Mouse (Mus musculus): Measurements from ENCODE around the gene Igf2bp1.

The Igf2bp1 gene

DNA sequence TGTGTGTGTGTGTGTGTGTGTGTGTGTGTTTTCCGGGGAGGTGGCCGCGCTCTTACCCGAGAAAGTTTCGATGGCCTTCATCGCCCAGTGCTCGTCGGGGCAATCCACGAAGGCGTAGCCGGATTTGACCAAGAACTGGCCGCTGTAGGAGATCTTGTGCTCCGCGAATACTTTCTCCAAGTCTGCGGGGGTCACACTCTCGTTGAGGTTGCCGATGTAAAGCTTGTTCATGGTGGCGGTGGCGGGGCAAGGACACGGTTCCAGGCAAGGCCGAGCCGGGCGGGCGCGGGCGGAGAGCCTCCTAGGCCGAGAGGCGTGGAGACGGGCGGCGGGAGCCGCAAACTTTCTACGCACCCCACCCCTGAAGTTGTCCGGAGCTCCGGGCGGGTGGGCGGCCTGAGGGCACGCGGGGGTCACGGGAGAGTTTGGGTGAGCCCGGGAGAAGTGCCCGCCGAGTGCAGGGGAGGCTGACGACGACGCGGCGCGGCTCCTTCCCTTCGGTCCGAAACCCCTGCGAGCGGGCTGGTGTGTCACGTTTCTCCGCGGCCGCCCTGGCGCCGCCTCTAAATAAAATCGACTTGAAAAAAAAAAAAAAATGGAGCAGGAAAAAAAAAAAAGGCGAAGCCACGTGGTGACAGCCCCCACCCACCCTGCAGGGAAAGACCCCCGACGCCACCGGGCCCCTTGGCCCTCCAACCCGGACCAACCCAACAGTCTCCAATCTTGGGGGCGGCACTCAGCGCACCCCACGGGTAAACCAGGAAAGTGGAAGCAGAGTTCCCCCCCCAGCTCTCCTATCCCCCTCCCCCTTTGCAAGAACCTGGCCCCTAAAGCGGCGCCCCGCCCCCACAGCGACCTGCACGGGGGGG lies at the start of gene Igf2bp1:
TSS of gene Igf2bp1 (minus strand) at position 538 of the 869 bp plus-strand sequence.
- peak; percentile 88 for DNase-seq (ENCODE audit: low spot score)

DNA sequence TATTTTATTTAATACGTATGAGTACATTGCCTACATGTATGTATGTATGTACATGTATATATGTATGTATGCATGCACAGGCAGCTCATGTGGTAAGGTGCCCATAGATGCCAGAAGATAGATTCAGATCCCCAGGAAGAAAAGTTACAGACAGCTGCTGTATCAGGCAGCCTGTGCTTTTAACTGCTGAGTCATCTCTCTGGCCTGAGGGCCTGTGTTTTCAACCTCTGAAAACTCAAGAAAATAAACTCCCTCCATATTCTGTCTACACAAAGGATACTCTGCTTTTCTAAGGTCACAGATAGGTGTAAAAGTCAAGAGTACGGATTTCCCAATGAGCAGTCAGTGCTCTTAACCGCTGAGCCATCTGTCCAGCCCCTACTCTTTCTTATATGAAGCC lies 45.1 kb upstream of the Igf2bp1 start:
- DNase-seq (ENCODE audit: low spot score): no peak

DNA sequence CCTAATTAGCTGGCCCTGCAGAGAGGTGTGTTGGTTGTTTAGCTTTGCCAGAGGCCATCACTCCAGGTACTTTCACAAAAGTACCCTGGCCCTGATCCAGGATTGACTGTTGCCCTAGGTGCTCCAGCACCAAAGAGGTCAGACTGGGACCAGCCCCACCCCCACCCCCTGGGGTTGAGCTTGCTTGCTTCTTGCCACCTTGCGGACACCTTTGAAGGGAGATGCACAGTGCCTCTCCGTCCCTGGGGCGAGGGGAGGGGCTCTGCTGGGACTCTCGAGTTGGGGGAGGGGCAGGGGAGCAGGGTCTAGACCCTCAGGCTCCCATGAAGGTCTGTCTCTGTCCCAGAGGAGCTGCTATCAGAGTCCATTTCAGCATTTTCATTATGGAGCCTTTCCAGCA lies 44.2 kb upstream of the Igf2bp1 start:
- no peak for DNase-seq (ENCODE audit: low spot score)

DNA sequence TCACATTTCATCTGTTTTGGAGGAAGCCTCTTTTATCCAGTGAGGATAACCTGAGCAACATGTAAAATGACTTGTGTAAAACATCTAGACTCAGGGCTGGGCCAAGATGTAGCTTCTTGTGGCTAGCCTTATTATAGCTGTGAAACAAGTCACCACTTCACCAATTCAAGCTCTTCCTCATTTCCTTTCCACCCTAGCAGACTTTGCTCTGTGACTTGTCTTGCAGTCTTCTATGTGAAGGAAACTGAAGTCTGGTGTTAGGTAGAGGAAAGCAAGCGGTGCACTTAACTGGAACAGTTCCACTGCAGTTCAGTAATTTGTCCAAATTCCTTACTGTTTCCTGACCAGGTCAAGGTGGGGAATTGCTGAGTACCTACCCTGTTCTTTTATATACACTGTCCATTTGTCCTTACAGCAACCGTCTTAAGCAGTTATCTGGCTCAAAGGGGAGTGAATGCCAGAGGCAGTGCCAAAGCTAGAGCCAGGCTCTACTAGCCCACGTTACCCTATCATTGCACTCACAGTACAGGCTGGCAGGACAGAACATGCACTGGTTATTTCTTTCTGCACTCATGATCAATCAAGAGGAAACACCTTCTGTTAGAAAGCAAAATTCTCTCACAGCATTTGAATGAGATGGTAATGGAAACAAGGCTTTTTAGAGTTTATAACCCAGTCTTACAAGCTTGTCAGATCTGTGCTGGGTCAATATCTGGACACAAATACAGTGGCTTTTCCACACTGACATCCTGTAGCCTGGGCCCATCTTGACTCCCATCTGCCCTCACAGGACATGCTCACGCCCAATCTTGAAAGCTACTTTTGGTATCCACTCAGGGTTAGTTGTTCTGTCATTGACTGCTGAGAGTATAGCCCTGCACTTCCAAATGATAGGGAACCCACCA lies 42.0 kb upstream of the Igf2bp1 start:
- no peak for DNase-seq (ENCODE audit: low spot score)

DNA sequence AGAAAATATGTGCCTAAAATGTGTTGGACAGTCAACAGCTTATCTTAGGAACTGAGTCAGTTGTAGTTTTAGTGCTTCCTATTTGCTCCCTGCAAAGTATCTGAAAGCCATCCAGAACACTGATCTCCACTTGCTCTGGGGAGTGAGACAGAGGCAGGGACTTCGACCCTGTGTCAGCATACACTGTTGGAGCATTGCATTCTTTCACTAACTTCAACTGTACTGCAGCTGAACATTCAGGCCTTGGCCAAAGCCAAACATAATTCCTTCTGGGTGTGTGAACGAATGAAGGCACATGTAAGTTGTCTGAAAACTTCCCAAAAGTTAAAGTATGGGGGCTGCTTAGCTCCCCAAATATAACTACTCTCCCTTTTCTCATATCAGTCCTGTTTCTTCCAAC lies 41.1 kb upstream of the Igf2bp1 start:
- peak; percentile 47 for DNase-seq (ENCODE audit: low spot score)

DNA sequence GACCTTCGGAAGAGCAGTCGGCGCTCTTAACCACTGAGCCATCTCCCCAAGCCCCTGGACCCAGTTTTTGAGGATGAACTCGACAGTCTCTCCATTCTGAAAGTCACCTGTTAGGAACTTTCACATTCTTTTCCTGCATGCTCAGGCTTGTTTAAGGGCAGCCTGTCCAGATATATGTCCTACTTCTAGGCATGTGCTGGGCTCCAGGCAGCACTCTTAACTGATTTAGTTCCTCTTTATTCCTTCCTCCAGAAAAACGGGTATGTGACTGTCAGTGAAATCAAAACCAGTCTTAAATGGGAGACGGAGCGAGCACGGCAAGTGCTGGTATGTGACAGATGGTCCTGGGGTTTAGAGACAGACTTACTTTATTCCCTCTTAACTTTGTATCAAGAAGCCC lies 40.3 kb upstream of the Igf2bp1 start:
- DNase-seq (ENCODE audit: low spot score): no peak

DNA sequence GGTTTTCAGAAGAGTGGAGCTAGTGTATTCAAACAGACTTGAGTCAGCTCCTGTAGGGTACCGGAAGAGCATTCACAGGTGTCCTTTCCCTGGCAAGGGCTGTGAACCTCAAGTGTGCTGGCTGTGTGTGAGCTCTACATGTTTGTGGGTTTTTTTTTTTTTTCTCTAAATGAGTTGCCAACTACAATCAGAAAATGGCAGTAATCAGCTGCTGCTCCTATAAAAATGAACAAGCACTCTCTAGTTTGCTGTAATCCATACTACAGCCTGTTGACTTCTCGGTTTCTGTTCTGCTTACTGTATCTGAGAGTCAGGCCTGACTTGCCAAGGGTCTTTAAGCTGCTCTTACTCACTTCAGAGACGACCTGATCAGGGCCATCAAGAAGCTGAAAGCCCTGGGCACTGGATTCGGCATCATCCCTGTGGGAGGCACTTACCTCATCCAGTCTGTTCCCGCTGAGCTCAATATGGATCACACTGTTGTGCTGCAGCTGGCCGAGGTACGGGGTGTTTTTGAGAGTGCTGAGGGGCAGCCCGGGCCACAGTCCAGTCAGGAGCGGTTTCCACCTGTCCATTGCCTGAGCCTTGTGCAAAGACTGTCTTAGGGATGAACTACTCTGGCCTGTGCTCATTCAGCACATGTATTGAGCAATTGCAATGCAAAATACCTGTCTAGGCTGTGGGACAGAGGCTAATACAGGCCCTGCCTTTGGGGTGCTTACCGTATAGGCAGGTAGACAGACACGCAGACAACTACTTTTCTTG lies 39.2 kb upstream of the Igf2bp1 start:
- no peak for DNase-seq (ENCODE audit: low spot score)

DNA sequence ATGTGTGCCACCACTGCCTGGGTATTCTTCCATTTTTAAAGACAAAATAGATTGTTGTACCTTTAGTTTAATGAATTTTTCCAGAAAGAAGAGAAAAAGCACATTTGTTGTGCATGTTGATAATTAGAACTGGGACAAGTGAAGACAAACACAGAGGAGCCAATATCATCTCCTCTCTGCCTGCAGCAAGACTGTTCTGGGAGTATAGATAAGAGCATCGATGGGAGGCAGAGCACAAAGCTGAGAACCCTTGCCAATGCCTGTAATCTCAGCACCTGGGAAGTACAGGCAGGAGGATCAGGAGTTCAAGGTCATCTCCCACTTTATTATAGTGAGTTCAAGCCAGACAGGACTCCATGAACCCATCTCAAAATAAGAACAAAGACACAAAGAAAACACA lies 32.8 kb upstream of the Igf2bp1 start:
- no peak for DNase-seq (ENCODE audit: low spot score)

DNA sequence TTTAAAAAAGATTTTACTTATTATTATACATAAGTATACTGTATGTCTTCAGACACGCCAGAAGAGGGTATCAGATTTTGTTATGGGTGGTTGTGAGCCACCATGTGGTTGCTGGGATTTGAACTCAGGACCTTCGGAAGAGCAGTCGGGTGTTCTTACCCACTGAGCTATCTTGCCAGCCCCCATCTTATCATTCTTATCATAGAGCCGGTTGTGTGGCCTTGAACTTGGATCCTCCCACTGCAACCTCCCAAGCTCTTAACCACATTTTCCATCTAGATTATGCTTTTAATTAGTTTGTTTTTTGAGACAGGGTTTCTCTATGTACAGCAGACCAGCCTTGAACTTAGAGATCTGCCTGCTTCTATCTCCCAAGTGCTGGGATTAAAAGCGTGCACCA lies 31.8 kb upstream of the Igf2bp1 start:
- DNase-seq (ENCODE audit: low spot score): no peak

DNA sequence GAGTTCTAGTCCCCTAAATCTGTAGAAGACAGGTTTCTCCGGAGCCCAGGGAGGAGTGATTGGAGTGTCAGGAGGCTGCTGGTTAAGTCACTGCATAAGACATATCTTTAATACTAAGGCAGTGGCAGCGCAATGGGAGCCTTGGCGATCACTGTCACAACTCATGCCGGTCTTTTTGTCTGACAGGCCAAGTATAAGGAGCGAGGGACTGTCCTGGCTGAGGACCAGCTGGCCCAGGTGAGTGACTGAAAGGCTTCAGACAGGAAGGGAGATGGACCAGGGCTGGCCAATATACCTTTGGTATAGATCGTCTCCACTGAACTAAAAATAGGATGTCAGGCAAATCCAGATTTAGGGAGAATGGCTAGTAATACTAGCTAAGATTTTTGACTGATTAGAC lies 29.4 kb upstream of the Igf2bp1 start:
- DNase-seq (ENCODE audit: low spot score): no peak

DNA sequence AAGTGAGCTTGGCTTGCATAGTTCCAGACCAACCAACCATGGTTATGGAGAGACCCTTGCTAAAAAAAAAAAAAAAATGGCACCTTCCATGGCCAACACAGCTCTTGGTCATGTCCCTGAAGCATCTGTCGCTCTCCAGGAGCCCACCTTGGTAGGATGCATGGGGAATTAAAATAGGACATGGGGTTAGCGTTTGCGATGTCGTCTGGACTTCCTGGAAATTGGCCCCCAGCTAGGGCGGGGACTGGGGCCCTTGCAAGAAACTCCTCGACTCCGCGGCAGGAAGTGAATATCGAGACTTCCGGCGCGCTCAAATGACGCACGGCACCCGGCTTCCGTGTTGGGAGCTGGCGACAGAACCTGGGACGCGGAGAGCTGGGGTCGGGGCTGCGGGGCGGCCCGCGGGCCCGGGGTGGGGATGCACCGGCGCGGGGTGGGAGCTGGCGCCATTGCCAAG lies 28.9 kb upstream of the Igf2bp1 start, which contains the start of gene Snf8:
TSS of gene Snf8 (plus strand) at position 290 of the 457 bp plus-strand sequence.
- DNase-seq (ENCODE audit: low spot score): peak; percentile 95

DNA sequence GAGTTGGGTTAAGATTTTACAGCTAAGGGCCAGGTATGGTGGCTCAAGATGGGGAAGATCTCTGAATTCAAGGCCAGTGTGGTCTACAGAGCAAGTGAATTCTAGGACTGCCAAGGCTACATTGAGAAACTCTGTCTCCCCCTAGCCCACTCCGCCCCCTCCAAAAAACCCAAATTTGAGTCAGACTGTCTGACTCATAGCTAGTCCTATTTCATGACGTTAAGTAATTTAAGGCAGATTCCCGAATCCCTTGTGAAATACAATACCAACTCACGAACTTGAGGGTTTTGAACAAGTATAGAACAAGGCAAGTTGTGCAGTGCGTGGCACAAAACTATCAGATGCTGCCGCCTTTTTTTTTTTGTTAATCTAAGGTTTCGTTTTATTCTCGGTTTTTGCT lies 28.4 kb upstream of the Igf2bp1 start:
- no peak for DNase-seq (ENCODE audit: low spot score)

DNA sequence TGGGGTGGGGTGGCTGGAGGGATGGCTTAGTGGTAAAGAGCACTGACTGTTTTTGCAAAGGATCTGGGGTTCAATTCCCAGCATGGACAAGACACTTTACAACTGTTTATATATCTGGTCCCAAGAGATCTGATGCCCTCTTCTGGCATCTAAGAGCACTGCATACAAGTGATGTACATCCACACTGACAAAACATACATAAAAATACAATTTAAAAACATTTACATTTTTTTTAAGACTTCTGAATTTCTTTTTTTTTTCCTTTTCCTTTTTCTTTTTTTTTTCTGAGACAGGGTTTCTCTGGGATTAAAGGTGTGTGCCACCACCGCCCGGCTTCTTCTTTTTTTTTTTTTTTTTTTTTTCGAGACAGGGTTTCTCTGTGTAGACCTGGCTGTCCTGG lies 27.5 kb upstream of the Igf2bp1 start:
- DNase-seq (ENCODE audit: low spot score): no peak

DNA sequence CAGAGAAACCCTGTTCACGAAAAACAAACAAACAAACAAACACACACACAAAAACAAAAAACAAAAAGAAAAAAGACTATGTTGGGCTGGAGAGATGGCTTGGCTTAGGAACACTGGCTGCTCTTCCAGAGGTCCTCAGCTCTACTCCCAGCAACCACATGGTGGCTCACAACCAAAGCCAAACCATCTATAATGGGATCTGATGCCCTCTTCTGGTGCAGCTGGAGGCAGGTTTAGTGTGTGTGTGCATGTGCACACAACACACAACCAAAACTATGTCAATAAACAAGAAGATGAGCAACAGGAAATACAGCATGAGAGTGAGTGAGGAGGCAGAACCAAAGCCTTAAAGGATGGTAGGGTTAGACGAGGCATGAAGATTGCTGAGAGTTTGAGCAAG lies 26.0 kb upstream of the Igf2bp1 start:
- DNase-seq (ENCODE audit: low spot score): no peak

DNA sequence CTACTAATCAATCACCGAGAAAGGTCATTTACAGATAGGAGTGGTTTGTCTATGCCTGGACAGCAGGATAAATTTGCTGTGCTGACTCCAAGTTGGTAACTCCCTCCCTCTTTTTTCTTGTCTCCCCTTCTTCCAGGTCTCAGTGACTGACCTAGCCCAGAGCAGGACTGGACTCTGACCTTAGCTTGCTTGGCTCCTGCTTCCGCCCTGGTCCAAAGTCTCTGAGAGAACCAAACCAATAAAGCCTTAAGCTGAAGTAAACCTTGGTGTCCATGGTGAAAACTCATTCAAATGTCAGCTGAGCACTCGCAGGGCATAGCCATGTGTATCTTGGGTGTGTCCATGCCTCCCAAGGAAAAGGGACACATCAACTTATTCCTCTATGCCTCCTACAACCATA lies 24.8 kb upstream of the Igf2bp1 start:
- DNase-seq (ENCODE audit: low spot score): peak; percentile 83

DNA sequence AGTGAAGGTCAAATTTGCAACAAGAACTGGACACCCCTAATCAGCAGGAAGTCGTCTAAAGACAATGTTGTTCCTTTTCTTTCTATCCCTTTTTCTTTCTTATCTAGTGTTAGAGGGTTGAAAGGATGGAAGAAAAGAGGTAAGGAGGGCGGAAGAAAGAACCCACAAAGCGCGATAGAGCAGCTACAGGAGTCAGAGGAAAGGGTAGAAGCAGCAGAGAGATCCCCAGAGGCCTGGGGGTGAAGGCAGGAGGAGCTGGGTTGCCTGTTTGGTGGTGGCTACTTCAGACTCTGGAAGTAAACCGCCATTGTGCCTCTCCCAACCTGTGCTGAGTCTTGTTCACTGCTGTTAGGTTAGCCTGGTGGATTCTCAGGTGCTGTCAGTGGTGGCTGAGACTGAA lies 22.4 kb upstream of the Igf2bp1 start:
- no peak for DNase-seq (ENCODE audit: low spot score)

DNA sequence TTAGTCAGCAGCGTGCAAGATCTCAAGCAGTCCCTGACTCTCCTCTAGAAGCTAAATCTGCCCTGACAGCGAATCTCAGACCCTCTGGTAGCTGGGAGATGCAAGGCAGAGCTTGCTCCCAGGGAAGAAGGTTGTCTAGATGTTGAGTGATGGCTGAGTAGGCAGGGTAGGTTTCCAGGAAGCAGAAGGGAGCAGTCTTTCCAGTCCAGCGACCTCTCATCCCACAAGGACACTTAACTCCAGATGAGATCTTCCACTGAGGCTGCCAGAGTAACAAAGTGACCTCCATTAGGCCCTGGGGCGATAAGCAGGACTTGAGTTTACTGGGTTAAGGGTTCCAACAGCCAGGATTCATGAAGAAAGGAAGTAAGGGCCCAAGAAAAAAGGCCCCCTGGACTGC lies 14.9 kb upstream of the Igf2bp1 start:
- no peak for DNase-seq (ENCODE audit: low spot score)

DNA sequence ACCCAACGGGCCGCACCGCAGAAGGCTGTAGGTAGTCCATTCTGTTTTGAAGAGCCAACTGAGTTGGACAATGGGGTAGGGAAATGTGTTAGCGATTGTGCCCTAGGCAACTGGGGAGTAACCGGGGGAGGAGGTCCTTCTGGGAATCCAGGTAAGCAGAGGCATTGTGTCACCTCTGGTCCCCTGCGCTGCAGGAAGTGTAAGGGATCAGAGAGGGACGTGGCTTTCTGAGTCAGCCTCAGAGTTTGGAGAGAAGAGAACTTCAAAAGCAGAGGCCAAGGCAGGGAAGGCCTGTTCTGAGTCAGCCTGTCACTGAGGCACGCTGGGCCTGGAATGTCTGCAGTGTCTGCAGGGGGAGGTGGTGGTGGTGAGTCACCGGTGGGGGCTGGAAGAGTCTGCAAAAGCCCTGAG lies 12.2 kb upstream of the Igf2bp1 start:
- DNase-seq (ENCODE audit: low spot score): peak; percentile 75

DNA sequence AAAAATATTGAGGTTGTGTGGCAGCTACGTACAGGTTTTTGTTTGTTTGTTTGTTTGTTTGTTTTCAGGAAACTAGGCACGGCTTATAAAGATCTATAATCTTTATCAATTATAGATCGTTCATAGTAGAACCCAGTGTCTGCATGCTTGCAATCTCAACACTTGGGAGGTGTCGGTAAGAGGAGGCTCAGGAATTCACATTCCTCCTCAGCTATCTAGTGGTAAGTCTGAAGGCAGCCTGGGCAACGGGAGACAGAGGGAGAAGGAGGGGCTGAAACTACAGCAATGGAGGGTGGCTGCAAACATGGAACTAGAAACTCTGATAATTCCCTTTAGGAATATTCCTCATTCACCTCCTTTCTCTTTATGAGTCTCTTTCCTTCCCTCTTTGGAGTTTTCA lies 9.7 kb upstream of the Igf2bp1 start:
- no peak for DNase-seq (ENCODE audit: low spot score)

DNA sequence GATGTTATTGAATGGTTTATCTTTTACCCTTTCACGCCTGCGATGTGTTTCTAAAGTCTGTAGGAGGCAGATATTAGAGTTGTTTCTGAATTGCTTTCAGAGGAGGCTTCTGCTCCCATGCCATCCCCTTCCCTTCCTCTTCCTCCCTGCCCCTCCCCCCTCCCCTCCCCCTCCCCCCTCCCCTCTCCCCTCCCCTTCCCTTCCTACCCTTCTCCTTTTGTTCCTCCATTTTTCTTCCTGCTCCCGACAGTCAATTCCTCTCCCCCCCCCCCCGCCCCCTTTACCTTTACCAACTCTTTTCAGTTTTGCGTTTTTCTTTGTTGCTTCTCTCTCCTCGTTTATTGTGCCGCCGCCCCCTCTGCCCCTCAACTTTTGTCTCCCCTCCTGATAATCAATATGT lies 6.2 kb upstream of the Igf2bp1 start:
- DNase-seq (ENCODE audit: low spot score): no peak

DNA sequence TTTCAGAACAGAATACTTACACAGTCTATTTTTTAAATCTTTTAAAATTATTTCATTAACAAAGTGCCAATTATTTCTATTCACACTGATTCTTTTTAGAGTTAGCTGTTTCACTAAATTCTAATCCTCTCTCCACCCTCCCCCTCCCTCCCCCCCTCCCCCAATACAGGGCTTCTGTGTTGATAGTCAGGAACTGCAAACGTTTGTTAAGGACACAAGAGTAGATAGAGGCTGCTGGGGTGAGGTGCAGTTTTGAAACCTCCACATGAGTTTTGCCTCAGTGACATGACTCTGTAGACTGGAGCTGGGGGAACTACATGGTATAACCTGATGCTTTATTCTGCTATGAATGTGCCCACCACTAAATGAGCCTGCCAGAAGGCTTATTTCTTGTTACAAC lies 3.1 kb upstream of the Igf2bp1 start:
- no peak for DNase-seq (ENCODE audit: low spot score)

All from yolk sac, embryonic 10.5 days (tissue).